Mouse (Mus musculus) left cerebral cortex, postnatal 14 days (tissue): Measurements from ENCODE around the gene Klhl35. TPM values are rescaled to one million over a fixed set of nuclear protein-coding genes. Genes with fewer than 3 reads are reported as not detected.

ENCODE experiments used
- DNase-seq, 2 experiments: peaks; one replicate each; pipeline ENCODE4 v3.0.0; 2021 to 2022; ENCODE audit warnings: low spot score in 2 of 2, mixed read lengths in 1 of 2
- intact Hi-C: fragments of 180-260 bp; cut with DNase I; formaldehyde crosslinking; loops from one replicate; pipeline ENCODE4 v1.15.1; 2025
- long read RNA-seq, 2 experiments: library from polyadenylated mRNA; stranded (forward); transcript quantifications; one replicate each; pipeline ENCODE4 v2.0.0; 2021
- total RNA-seq, 2 experiments: library from RNA; stranded (reverse); gene quantifications; 2 replicates each; pipeline ENCODE4 v1.2.3; 2021

The Klhl35 gene
- 1 to 10 TPM; 1.7 to 2.4 TPM for total RNA-seq
- long read RNA-seq, experiment 1, partial matches to known transcripts = 4 of 5 reads
- long read RNA-seq, experiment 1, other reads (novel, unspliced or antisense) = 0 of 5 reads
- long read RNA-seq, experiment 2, partial matches to known transcripts = 1 of 6 reads
- long read RNA-seq, experiment 2, other reads (novel, unspliced or antisense) = 3 of 6 reads

GRCm38 (mm10) chr7:99465811-99466210 is at the start of gene Klhl35:
TSS of gene Klhl35 (plus strand) at chr7:99466004.
- intact Hi-C loops = no loop called here
- no peak for DNase-seq

- no peak for DNase-seq
- intact Hi-C loops = no loop called here
These were observed 46.5 kb upstream of the Klhl35 start for GRCm38 (mm10) chr7:99419311-99419710.

- intact Hi-C loops = no loop called here
These were observed 44.8 kb upstream of the Klhl35 start for GRCm38 (mm10) chr7:99421006-99421405.

GRCm38 (mm10) chr7:99424538-99425155 is 41.2 kb upstream of the Klhl35 start:
- no peak for DNase-seq
- intact Hi-C loops = no loop called here

More at GRCm38 (mm10) chr7:99421006-99421405, 44.8 kb upstream of the Klhl35 start:
- no peak for DNase-seq

GRCm38 (mm10) chr7:99425706-99426105 is 40.1 kb upstream of the Klhl35 start:
- DNase-seq = no peak
- intact Hi-C loops = no loop called here

GRCm38 (mm10) chr7:99427031-99427430 is 38.8 kb upstream of the Klhl35 start:
- no peak for DNase-seq
- intact Hi-C loops = no loop called here

- DNase-seq = no peak
- intact Hi-C loops = no loop called here
These were observed 37.8 kb upstream of the Klhl35 start for GRCm38 (mm10) chr7:99427987-99428386.

- no peak for DNase-seq
These were observed 37.0 kb upstream of the Klhl35 start for GRCm38 (mm10) chr7:99428836-99429235.

GRCm38 (mm10) chr7:99429786-99430185 is 36.0 kb upstream of the Klhl35 start:
- DNase-seq = no peak
- intact Hi-C loops = no loop called here

More at GRCm38 (mm10) chr7:99428836-99429235, 37.0 kb upstream of the Klhl35 start:
- intact Hi-C loops = no loop called here

GRCm38 (mm10) chr7:99430246-99430645 is 35.6 kb upstream of the Klhl35 start:
- intact Hi-C loops = no loop called here
- DNase-seq = no peak

- DNase-seq = peak; percentile 49 to 59
- intact Hi-C loops = no loop called here
These were observed 33.6 kb upstream of the Klhl35 start for GRCm38 (mm10) chr7:99432248-99432647.

GRCm38 (mm10) chr7:99432863-99433262 is 32.9 kb upstream of the Klhl35 start:
- DNase-seq = no peak
- intact Hi-C loops = no loop called here

- no peak for DNase-seq
- intact Hi-C loops = no loop called here
These were observed 31.0 kb upstream of the Klhl35 start for GRCm38 (mm10) chr7:99434672-99435250.

GRCm38 (mm10) chr7:99436530-99436929 is 29.3 kb upstream of the Klhl35 start:
- no peak for DNase-seq
- intact Hi-C loops = no loop called here

GRCm38 (mm10) chr7:99438881-99439280 is 26.9 kb upstream of the Klhl35 start:
- intact Hi-C loops = no loop called here
- DNase-seq = no peak

- DNase-seq = no peak
- intact Hi-C loops = no loop called here
These were observed 24.2 kb upstream of the Klhl35 start for GRCm38 (mm10) chr7:99441534-99442072.

- intact Hi-C loops = no loop called here
These were observed 22.6 kb upstream of the Klhl35 start for GRCm38 (mm10) chr7:99443164-99443563.

GRCm38 (mm10) chr7:99444012-99444411 is 21.8 kb upstream of the Klhl35 start:
- no peak for DNase-seq
- intact Hi-C loops = no loop called here

More at GRCm38 (mm10) chr7:99443164-99443563, 22.6 kb upstream of the Klhl35 start:
- DNase-seq = no peak

GRCm38 (mm10) chr7:99445833-99446232 is 20.0 kb upstream of the Klhl35 start:
- intact Hi-C loops = no loop called here
- no peak for DNase-seq

GRCm38 (mm10) chr7:99447323-99447722 is 18.5 kb upstream of the Klhl35 start:
- no peak for DNase-seq
- intact Hi-C loops = no loop called here

GRCm38 (mm10) chr7:99448619-99449018 is 17.2 kb upstream of the Klhl35 start:
- intact Hi-C loops = no loop called here

More at GRCm38 (mm10) chr7:99448619-99449018, 17.2 kb upstream of the Klhl35 start:
- DNase-seq = no peak
